Comparison of ENCODE assay signal across 18 mouse cellular contexts in genomic region chr11:30257085-30257484, GRCm38 (mm10). TPM values are rescaled to one million over a fixed set of nuclear protein-coding genes. Genes with fewer than 3 reads are reported as not detected.
DNase-seq lines count a peak whose midpoint lies in the region.
"Had no signal": no experiment of that assay in that cellular context is flagged by ENCODE, and none has a peak within 500 bp of the region (broad histone marks: within the 10 kb centered on the region; RNA-seq: fewer than 3 reads in every experiment).

No protein-coding gene starts in this region.

- H3K27ac ChIP-seq in heart, embryonic 10.5 days: peak overlapping the region; percentile 76; the same call in 1 of the 2 replicates
- H3K27ac ChIP-seq: hindbrain, embryonic 14.5 days; intestine, embryonic 15.5 days; limb, embryonic 13.5 days; midbrain, embryonic 10.5 days; neural tube, embryonic 12.5 days; stomach, postnatal 0 days had no signal

- H3K4me1 ChIP-seq in heart, embryonic 10.5 days: peaks cover 27% of the 10 kb centered on the region
- H3K4me1 ChIP-seq: midbrain, embryonic 10.5 days had no signal

- peak overlapping the region; percentile 10; the same call in 1 of the 2 replicates for H3K4me3 ChIP-seq in heart, embryonic 10.5 days
- H3K4me3 ChIP-seq: intestine, embryonic 15.5 days; limb, embryonic 13.5 days; midbrain, embryonic 10.5 days; neural tube, embryonic 12.5 days had no signal

- peaks cover 13% of the 10 kb centered on the region; the same call in 1 of the 2 replicates for H3K36me3 ChIP-seq in heart, embryonic 10.5 days
- H3K36me3 ChIP-seq: intestine, embryonic 15.5 days; limb, embryonic 13.5 days; midbrain, embryonic 10.5 days had no signal

- H3K9me3 ChIP-seq in heart, embryonic 10.5 days: no peaks in the 10 kb centered on the region
- H3K9me3 ChIP-seq: intestine, embryonic 15.5 days; midbrain, embryonic 10.5 days; neural tube, embryonic 12.5 days had no signal

- no peak for DNase-seq in heart, embryonic 10.5 days (ENCODE audit: low spot score)
- DNase-seq in heart, postnatal 10 days: no peak
- peak; percentile 29 for DNase-seq in kidney, postnatal 10 days
- DNase-seq in kidney, adult 9 months: no peak
- DNase-seq in lung, postnatal 10 days: peak; percentile 23
- no peak for DNase-seq in lung, postnatal 4 days
- no peak for DNase-seq in embryo, embryonic 11 days
- no peak for DNase-seq in urinary bladder, adult 2 months (ENCODE audit: low spot score)
- DNase-seq: gastrocnemius, postnatal 14 days; kidney, postnatal 4 days; liver, postnatal 0 days; right cerebral cortex, postnatal 14 days had no signal

- no peaks in the 10 kb centered on the region for H3K27me3 ChIP-seq in heart, embryonic 10.5 days (ENCODE audit: insufficient read depth, poor library complexity, severe bottlenecking)
- H3K27me3 ChIP-seq: intestine, embryonic 15.5 days; limb, embryonic 13.5 days; neural tube, embryonic 12.5 days had no signal

- intact Hi-C loops in heart, postnatal 10 days (cut with DNase I): loop anchor here (1.0 kb wide), 1 partner anchor 27 kb away; no protein-coding TSS in a partner anchor

RNA-seq across cellular contexts. Expression of gene Sptbn1, which starts 10.9 kb away (rescaled TPM):
- polyA plus RNA-seq in heart, embryonic 10.5 days (2016; fragmentation: Nextera tagmentation; extraction: Ambion mirVana): 115 and 137 TPM in 2 replicates
- 100 to 1,000 TPM; 571 to 593 TPM for total RNA-seq in heart, postnatal 10 days (2021)
- polyA plus RNA-seq in urinary bladder, adult 2 months (2012; rRNA removed): 174 and 223 TPM in 2 replicates

Comparison
In these comparisons a context has a peak if more than half of its experiments do, and no peak if none do; other contexts are left out.
1. DNase-seq: peak in kidney, postnatal 10 days (single experiment) and lung, postnatal 10 days (single experiment); none in heart, embryonic 10.5 days (single experiment), heart, postnatal 10 days (0 of 2), kidney, adult 9 months (single experiment), lung, postnatal 4 days (0 of 2), embryo, embryonic 11 days (single experiment) and urinary bladder, adult 2 months (single experiment).